Mouse (Mus musculus) E14TG2a.4 (cell line): ENCODE results near the gene Sema4c.

Source experiments
- H3K27me3 ChIP-seq: 2 replicates; pipeline ENCODE4 v1.6.1; 2014; ENCODE audit warnings: low read length, control low read depth; ENCODE audit not compliant: insufficient read depth
- H3K36me3 ChIP-seq: 2 replicates; pipeline ENCODE4 v1.6.1; 2014; ENCODE audit warnings: low read length, control low read depth; ENCODE audit not compliant: insufficient read depth
- H3K4me1 ChIP-seq: replicated peaks from 2 replicates; pipeline ENCODE4 v1.6.1; 2014; ENCODE audit warnings: low read depth, low read length, control low read depth
- H3K4me3 ChIP-seq: replicated peaks from 2 replicates; pipeline ENCODE4 v1.5.1; 2014; ENCODE audit warnings: mild to moderate bottlenecking, low read length
- H3K9me3 ChIP-seq: 2 replicates; pipeline ENCODE4 v1.6.1; 2014; ENCODE audit warnings: low read length, control low read depth
- CTCF ChIP-seq: conservative IDR thresholded peaks from 2 replicates; pipeline ENCODE4 v1.5.1; 2014; ENCODE audit warnings: low read length
- NANOG ChIP-seq: IDR thresholded peaks from 2 replicates; pipeline ENCODE4 v1.6.1; 2014; ENCODE audit warnings: borderline replicate concordance, low read length, mixed read lengths
- POU5F1 ChIP-seq: IDR thresholded peaks from 2 replicates; pipeline ENCODE4 v1.6.1; 2014; ENCODE audit warnings: low read length, borderline replicate concordance

Sema4c gene

DNA sequence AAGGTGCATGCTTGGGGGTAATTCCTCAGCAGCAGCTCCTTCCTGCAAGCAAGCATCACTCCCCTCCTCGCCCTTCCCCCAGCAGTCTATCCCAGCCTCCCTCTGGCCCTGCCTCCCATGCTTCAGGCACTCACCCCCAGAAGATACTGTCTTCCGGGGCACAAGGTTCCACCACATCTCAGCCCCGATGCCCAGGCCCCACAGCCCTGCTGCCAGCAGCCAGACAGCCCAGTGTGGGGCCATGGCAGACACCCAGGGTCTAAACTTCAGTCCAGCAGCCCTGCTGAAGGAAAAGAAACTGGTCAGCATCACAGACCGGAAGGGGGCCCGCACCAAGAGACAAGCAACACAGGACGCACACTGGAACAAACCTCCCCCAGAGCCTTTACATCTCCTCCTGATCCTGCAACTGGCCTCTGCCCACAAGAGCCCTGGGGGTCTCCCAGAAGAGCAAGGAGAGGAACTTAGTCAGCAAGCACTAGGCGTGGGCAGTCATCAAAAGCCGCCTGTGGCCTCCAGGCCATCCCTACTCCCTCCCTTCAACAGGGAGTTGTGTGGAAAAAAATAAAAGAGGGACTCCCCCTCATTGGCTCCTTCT lies 2.3 kb downstream of the Sema4c start:
- Histone ChIP-seq H3K4me1 (peaks cover 71% of the 10 kb centered on the region), H3K9me3 (no peaks in the 10 kb centered on the region), H3K27me3 (peaks cover 93% of the 10 kb centered on the region), H3K36me3 (peaks cover 14% of the 10 kb centered on the region), H3K4me3 (peak overlapping the region; percentile 93)
- TF ChIP-seq CTCF (no peak), NANOG (no peak), POU5F1 (no peak)

DNA sequence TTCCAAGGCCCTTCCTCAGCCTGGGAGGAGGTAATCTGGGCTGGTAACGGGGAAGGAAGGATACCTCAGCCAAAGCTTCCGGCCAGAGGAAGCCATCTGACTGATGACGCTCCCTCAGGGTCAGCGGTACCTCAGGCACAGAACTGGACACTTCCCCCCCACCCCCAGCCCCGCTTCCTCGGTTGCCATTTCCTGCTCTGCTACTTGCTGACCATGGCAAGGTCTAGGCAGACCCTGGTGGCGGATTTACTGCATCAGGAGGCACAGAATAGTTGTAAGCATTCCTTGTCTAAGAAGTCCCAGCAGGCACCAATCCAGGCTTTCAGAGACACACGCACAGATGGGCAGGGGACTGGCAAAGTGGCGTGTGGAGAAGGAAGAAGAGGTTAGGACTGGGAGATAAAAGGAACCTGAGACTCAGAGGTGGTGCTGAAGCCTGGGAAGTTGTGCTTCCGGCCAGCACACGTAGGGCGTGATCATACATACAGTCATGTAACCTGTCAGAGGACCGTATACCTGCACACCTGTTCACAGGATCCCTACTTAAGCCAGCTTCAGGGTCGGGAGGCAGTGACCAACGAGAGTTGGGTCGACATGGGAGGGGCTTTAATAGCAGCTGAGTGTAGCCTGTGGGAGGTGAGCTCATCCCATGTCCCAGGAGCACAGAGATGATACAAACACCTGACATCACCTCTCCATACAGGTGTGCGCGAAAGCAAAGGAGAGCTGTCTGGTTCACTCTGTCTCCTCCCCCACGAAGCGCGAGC lies 3.3 kb downstream of the Sema4c start:
- Histone ChIP-seq H3K27me3 (peaks cover 91% of the 10 kb centered on the region), H3K36me3 (peaks cover 19% of the 10 kb centered on the region), H3K9me3 (no peaks in the 10 kb centered on the region), H3K4me3 (0 out of 2 replicates have a peak overlapping the region, but pooled peaks have one; percentile 8), H3K4me1 (peaks cover 69% of the 10 kb centered on the region)
- TF ChIP-seq NANOG (no peak), POU5F1 (no peak), CTCF (no peak)

DNA sequence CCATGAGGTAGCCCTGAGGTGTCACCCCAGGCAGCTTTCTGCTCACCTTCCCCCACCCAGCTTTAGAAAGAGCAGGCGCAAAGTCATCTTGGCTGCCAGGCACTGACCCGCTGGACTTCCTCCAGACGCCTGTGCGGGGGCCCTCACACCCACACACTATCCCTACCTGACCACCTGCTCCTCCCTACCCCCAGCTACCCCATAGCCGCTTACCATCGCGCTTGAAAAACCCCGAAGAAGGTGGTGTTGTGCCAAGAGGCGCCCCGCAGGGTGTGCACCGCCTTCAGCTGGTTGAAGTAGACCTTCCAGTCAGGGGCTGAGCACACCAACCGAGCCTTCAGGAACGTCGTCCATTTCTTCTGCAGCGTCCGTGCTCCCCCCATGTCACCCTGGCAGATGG lies 5.6 kb downstream of the Sema4c start:
- H3K27me3 ChIP-seq, result peaks cover 70% of the 10 kb centered on the region
- peaks cover 25% of the 10 kb centered on the region for H3K36me3 ChIP-seq
- H3K9me3 ChIP-seq, result no peaks in the 10 kb centered on the region
- H3K4me3 ChIP-seq, result peak overlapping the region; percentile 45; the same call in 1 of the 2 replicates
- peaks cover 76% of the 10 kb centered on the region for H3K4me1 ChIP-seq
- TF ChIP-seq NANOG, result no peak

DNA sequence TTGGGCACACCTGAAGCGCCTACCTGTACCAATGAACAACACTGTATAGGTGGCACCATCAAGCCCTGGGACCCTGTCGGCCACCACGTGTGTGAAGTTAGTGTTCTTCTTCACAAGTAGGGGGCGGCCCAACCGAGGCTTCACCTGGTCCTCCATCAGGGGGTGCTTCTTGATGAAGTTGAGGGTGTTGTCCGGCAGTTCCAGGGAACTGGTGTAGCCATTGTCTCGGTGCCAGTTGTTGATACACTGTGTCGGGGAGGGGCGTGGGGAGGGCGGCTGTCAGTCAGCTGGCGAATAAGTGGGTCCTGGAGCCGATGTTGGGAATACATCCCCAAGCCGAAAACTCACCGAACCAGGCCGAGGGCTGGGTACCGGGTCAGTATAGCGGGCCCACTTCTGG lies 6.2 kb downstream of the Sema4c start:
- Histone ChIP-seq H3K4me1 (peaks cover 79% of the 10 kb centered on the region), H3K27me3 (peaks cover 67% of the 10 kb centered on the region), H3K9me3 (no peaks in the 10 kb centered on the region), H3K36me3 (peaks cover 25% of the 10 kb centered on the region), H3K4me3 (no peak overlapping the region; the same call in 1 of the 2 replicates)
- TF ChIP-seq POU5F1, result no peak
- TF ChIP-seq NANOG, result no peak
- no peak for TF ChIP-seq CTCF

DNA sequence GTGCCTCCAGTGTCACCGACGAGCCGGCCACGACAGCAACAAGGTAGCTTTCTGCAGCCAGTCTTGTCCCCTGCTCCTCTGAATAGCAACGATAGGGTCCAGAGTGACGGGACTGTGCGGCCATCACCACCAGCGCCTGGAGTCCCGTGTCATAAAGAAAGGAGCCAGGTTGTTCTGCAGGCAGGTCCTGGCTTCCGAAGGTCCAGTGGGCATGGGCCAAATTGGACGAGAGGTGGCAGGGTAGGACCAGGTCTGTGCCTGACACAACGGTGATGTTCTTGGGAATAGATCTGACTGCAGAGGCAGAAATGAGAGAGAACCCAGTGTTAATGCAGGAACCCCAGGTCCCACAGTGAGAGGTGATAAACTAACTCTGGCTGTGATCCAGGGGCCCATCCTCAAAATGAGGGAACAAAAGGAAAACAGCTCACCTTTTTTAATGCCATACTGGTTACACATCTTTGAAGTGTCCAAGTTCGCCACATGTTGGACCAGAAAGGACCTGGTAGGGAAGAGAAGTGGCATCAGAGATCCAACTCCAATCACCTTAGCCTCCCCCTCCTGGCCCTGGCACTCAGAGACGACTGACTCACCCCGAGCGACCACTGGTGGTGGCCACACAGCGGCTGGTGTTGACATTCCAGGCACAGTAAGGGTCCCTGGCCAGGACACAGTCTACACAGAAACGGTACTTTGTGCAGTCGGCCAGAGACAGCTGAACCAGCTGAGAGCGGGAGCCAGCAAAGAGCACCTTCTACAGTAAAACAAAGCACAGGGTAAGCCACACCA lies 7.9 kb downstream of the Sema4c start:
- peaks cover 52% of the 10 kb centered on the region for H3K27me3 ChIP-seq
- peaks cover 75% of the 10 kb centered on the region for H3K4me1 ChIP-seq
- TF ChIP-seq POU5F1 (no peak), NANOG (no peak), CTCF (no peak)
- peaks cover 25% of the 10 kb centered on the region for H3K36me3 ChIP-seq
- H3K4me3 ChIP-seq, result no peak overlapping the region
- H3K9me3 ChIP-seq, result no peaks in the 10 kb centered on the region

DNA sequence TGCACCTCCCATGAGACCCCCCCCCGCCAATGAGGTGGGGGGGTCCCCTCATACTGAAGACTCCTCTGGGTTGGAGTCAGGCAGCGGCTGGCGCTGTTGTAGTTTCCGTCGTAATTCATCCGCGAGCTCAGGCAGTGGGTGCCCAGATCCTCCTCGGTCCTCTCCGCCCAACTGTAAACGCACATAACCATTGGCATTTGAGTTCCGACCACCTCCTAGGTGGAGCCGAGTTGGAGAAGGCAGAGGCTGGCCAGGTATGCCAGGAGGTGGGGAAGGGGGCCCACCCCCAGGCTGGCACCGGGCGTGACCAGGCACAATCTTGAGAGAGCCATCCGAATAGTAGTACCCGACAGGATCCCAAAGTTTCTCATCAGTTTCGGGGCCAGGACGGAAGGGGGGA lies 8.7 kb downstream of the Sema4c start:
- TF ChIP-seq POU5F1 (no peak), NANOG (no peak)
- peaks cover 25% of the 10 kb centered on the region for H3K36me3 ChIP-seq
- H3K27me3 ChIP-seq, result peaks cover 44% of the 10 kb centered on the region
- peaks cover 70% of the 10 kb centered on the region for H3K4me1 ChIP-seq
- H3K9me3 ChIP-seq, result no peaks in the 10 kb centered on the region
- no peak overlapping the region for H3K4me3 ChIP-seq

DNA sequence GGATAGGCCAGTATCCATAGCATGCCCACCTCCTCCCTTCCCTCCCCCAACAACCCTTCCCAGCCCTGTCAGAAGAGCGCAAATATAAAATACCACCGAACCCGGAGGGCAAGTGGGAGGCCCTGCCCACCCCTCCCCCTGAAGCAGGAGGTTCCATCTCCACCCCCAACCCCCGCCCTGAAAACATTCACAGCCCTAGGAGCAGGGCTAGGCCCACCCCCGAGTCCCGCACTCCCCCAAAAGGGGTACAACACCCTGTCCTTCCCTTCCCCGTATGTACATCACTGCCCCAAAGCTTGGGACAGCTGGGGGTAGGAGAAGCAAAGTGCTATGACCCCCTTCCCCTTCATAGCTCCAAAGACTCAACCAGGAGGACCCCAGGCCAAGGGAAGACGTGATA lies 9.4 kb downstream of the Sema4c start:
- Histone ChIP-seq H3K36me3 (peaks cover 29% of the 10 kb centered on the region), H3K9me3 (no peaks in the 10 kb centered on the region), H3K27me3 (peaks cover 37% of the 10 kb centered on the region), H3K4me3 (no peak overlapping the region), H3K4me1 (peaks cover 68% of the 10 kb centered on the region)
- no peak for TF ChIP-seq CTCF
- no peak for TF ChIP-seq NANOG
- no peak for TF ChIP-seq POU5F1

DNA sequence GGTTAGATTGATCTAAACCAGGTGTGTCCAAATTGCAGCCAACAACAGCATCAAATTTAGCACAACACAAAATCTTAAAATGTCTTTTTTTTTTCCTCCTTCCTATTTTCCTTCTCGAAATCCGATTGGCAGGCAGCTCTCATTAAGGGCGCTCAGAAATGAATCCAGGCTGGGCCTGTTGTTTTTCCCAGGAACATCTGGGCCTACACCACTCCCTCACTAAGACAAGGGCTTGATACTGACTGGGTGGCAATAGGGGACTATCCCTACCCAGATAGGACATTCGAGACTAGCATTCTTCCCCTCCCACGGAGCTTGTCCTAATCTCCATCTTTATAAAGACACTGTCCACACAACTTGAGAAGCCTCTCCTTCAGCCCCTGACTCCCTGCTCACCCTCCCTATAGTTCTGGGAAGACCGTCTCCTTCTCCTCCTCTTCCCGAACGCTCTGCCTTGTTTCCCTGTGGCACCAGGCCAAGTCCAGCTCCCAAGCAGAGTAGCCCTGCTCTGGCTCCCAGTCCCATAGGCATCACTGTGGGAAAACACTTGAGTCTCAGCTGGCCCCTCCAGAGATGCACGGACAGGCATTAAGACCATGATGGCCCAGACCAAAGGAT lies 10.1 kb downstream of the Sema4c start:
- Histone ChIP-seq H3K9me3 (no peaks in the 10 kb centered on the region), H3K36me3 (peaks cover 28% of the 10 kb centered on the region), H3K4me3 (no peak overlapping the region), H3K27me3 (peaks cover 30% of the 10 kb centered on the region), H3K4me1 (peaks cover 72% of the 10 kb centered on the region)
- TF ChIP-seq NANOG (no peak), CTCF (no peak), POU5F1 (no peak)
